Mouse (Mus musculus) c-Kit-positive CD71-negative TER-119-negative erythroid progenitor cells, embryonic 14.5 days (primary cell): ENCODE results near the gene Tas1r3.
A peak's percentile ranks its signal among the peaks of the same experiment; 100 is the strongest.

Source experiments
- DNase-seq: peaks from one replicate; pipeline ENCODE4 v3.0.0-alpha.2; 2013; ENCODE audit warnings: low read depth

Tas1r3 gene

GRCm38 (mm10) chr4:155863001-155863400, at the start of gene Tas1r3:
TSS of gene Tas1r3 (minus strand) at chr4:155863362.
- no peak for DNase-seq

GRCm38 (mm10) chr4:155908751-155909150, 45.6 kb upstream of the Tas1r3 start:
- no peak for DNase-seq

GRCm38 (mm10) chr4:155908281-155908680, 45.1 kb upstream of the Tas1r3 start:
- DNase-seq, result no peak

- no peak for DNase-seq
Measured at GRCm38 (mm10) chr4:155907003-155907402, 43.8 kb upstream of the Tas1r3 start.

GRCm38 (mm10) chr4:155906125-155906524, 43.0 kb upstream of the Tas1r3 start:
- DNase-seq, result no peak

- DNase-seq, result no peak
Measured at GRCm38 (mm10) chr4:155905634-155906033, 42.5 kb upstream of the Tas1r3 start.

- DNase-seq, result no peak
Measured at GRCm38 (mm10) chr4:155904318-155905102, 41.3 kb upstream of the Tas1r3 start.

GRCm38 (mm10) chr4:155903246-155903645, 40.1 kb upstream of the Tas1r3 start:
- DNase-seq, result no peak

- DNase-seq, result no peak
Measured at GRCm38 (mm10) chr4:155901205-155901604, 38.0 kb upstream of the Tas1r3 start.

GRCm38 (mm10) chr4:155899355-155899754, 36.2 kb upstream of the Tas1r3 start:
- DNase-seq, result no peak

GRCm38 (mm10) chr4:155898318-155898717, 35.2 kb upstream of the Tas1r3 start:
- no peak for DNase-seq

- DNase-seq, result no peak
Measured at GRCm38 (mm10) chr4:155896461-155896860, 33.3 kb upstream of the Tas1r3 start.

GRCm38 (mm10) chr4:155895826-155896225, 32.7 kb upstream of the Tas1r3 start:
- no peak for DNase-seq

- no peak for DNase-seq
Measured at GRCm38 (mm10) chr4:155895216-155895615, 32.1 kb upstream of the Tas1r3 start.

- DNase-seq, result peak; percentile 61
Measured at GRCm38 (mm10) chr4:155894311-155894881, 31.2 kb upstream of the Tas1r3 start.

- no peak for DNase-seq
Measured at GRCm38 (mm10) chr4:155893212-155893690, 30.1 kb upstream of the Tas1r3 start.

GRCm38 (mm10) chr4:155892438-155893211, 29.5 kb upstream of the Tas1r3 start:
- DNase-seq, result no peak

GRCm38 (mm10) chr4:155892017-155892416, 28.9 kb upstream of the Tas1r3 start:
- peak; percentile 60 for DNase-seq

GRCm38 (mm10) chr4:155891551-155892001, 28.4 kb upstream of the Tas1r3 start, which contains the start of the genes Pusl1 and Acap3:
TSS of gene Pusl1 (minus strand) at chr4:155891781.
TSS of gene Acap3 (plus strand) at chr4:155891822.
- peak; percentile 92 for DNase-seq

GRCm38 (mm10) chr4:155891011-155891471, 27.9 kb upstream of the Tas1r3 start:
- DNase-seq, result no peak

GRCm38 (mm10) chr4:155889316-155889715, 26.2 kb upstream of the Tas1r3 start:
- no peak for DNase-seq

- no peak for DNase-seq
Measured at GRCm38 (mm10) chr4:155888181-155888580, 25.0 kb upstream of the Tas1r3 start.
